Mouse (Mus musculus) midbrain, embryonic 16.5 days (tissue): ENCODE measurements around the gene Cacnb2. TPM values are rescaled to one million over a fixed set of nuclear protein-coding genes. Genes with fewer than 3 reads are reported as not detected.

ENCODE experiments used
- ATAC-seq: fragments of 200-750 bp; cut with Nextera tagmentation; 2 replicates; pipeline ENCODE4 v1.8.0; 2017; ENCODE audit warnings: moderate TSS enrichment
- H3K27ac ChIP-seq: fragments of 300-500 bp; sonication (generic); 2 replicates; pipeline ENCODE4 v1.5.1; 2014; ENCODE audit warnings: mild to moderate bottlenecking, low read length, mixed read lengths
- H3K27me3 ChIP-seq: fragments of 300-500 bp; sonication (generic); 2 replicates; pipeline ENCODE4 v1.6.1; 2014; ENCODE audit warnings: low read depth, low read length, mixed read lengths; ENCODE audit not compliant: control insufficient read depth, insufficient read depth
- H3K36me3 ChIP-seq: fragments of 300-500 bp; sonication (generic); 2 replicates; pipeline ENCODE4 v1.6.1; 2014; ENCODE audit warnings: mild to moderate bottlenecking, low read length, moderate library complexity, mixed read lengths; ENCODE audit not compliant: control insufficient read depth, insufficient read depth
- H3K4me1 ChIP-seq: fragments of 300-500 bp; sonication (generic); 2 replicates; pipeline ENCODE4 v1.6.1; 2014; ENCODE audit warnings: mild to moderate bottlenecking, low read length, mixed read lengths; ENCODE audit not compliant: control insufficient read depth, insufficient read depth
- H3K4me2 ChIP-seq: fragments of 300-500 bp; sonication (generic); 2 replicates; pipeline ENCODE4 v1.6.1; 2014; ENCODE audit warnings: mild to moderate bottlenecking, low read length, mixed read lengths
- H3K4me3 ChIP-seq: fragments of 300-500 bp; sonication (generic); 2 replicates; pipeline ENCODE4 v1.5.1; 2014; ENCODE audit warnings: low read depth, mild to moderate bottlenecking, low read length, moderate library complexity, mixed read lengths
- H3K9ac ChIP-seq: fragments of 300-500 bp; sonication (generic); 2 replicates; pipeline ENCODE4 v1.6.1; 2014; ENCODE audit warnings: low read depth, low read length, mixed read lengths
- H3K9me3 ChIP-seq: fragments of 300-500 bp; sonication (generic); replicated peaks from 2 replicates; pipeline ENCODE4 v1.6.1; 2014; ENCODE audit warnings: mild to moderate bottlenecking, low read length, mixed read lengths; ENCODE audit not compliant: control insufficient read depth, poor library complexity, severe bottlenecking
- WGBS: fragments of 180-500 bp; shearing (Covaris S2); extraction: QIAGEN DNeasy Blood & Tissue Kit; methylation state at CpG from one replicate; pipeline ENCODE4 v1.1.7; 2014; 5-methylcytosine and 5-hydroxymethylcytosine counted together
- polyA plus RNA-seq: library from polyadenylated mRNA; unstranded; fragments of >200 nt; fragmentation: Nextera tagmentation; extraction: Ambion mirVana; gene quantifications from 2 replicates; pipeline ENCODE4 v1.2.1, GENCODE M21; 2015

Gene Cacnb2
- polyA plus RNA-seq, 1 experiment from 2014 or later = 8.9 TPM

DNA sequence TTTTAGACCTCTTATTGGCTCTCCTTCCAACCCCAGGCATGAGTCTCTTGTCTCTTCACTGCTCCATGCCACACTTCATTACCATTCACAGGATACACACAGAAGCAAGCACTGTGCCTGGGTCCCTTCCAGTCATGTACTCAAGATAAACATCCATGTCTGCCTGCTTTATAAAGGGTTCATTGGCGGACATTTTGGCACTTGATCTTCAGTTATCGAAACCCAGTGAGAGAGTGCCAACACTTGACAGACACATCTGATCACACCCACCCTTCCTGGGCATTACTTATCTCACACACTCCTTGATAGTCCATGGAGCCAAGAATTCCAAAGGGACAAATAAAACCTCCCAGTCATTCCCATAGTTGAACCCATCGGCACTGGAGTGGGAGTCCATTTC lies 327.0 kb downstream of the Cacnb2 start:
- ATAC-seq = 0 out of 2 replicates have a peak, but pooled peaks have one; percentile 14
- Histone ChIP-seq H3K9ac (no peak overlapping the region), H3K27ac (no peak overlapping the region), H3K4me1 (no peaks in the 10 kb centered on the region), H3K4me3 (no peak overlapping the region), H3K27me3 (no peaks in the 10 kb centered on the region), H3K36me3 (no peaks in the 10 kb centered on the region), H3K9me3 (no peaks in the 10 kb centered on the region), H3K4me2 (no peak overlapping the region)
- 87% methylated on average over 3 of the region's 3 CpGs for WGBS

DNA sequence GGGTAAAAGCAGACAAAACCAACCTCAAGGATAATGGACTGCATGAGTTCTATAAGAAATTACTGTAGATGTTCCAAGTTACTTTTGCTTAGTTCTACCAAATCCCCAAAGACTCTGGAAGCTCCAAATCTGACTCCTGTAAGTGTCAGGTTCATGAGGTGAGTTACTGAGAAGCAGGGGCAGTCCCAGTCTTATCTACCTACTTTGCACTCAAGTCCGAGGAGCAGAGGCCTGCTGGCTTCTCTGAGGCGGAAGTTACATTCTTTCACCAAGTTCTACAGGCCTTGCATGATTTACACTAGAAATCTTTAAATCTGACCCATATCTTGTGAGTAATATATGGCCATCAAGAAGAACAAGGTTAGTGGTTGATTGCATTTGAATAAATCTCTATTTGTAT lies 329.1 kb downstream of the Cacnb2 start:
- Histone ChIP-seq H3K9ac (no peak overlapping the region), H3K27ac (no peak overlapping the region), H3K4me2 (no peak overlapping the region), H3K4me1 (peaks cover 5% of the 10 kb centered on the region; the same call in 1 of the 2 replicates), H3K27me3 (no peaks in the 10 kb centered on the region), H3K4me3 (no peak overlapping the region), H3K36me3 (no peaks in the 10 kb centered on the region), H3K9me3 (no peaks in the 10 kb centered on the region)
- WGBS = 92% methylated on average over 2 of the region's 2 CpGs
- no peak for ATAC-seq

DNA sequence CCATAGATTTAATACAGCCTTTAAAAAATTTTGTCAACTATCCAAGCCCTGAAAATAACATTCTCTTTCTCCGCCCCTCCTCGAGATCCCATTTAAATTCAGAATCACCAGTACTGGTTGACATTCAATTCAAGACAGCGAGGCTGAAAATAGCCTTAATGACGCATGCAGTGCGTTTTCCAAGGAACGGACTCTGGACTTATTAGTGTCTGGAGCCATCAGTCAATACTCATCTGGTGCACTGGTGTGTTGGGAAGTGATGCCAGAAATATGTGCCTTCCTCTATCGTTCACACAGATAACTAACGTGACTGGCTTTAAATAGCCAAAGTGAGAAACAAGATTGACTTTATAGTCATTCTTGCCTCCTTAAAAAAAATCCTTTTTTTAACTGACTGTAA lies 333.6 kb downstream of the Cacnb2 start:
- WGBS = 65% methylated on average over 8 of the region's 8 CpGs
- Histone ChIP-seq H3K4me1 (peaks cover 5% of the 10 kb centered on the region; the same call in 1 of the 2 replicates), H3K4me2 (no peak overlapping the region), H3K9me3 (no peaks in the 10 kb centered on the region), H3K9ac (no peak overlapping the region), H3K4me3 (no peak overlapping the region), H3K36me3 (no peaks in the 10 kb centered on the region), H3K27ac (no peak overlapping the region), H3K27me3 (no peaks in the 10 kb centered on the region)
- ATAC-seq = no peak

DNA sequence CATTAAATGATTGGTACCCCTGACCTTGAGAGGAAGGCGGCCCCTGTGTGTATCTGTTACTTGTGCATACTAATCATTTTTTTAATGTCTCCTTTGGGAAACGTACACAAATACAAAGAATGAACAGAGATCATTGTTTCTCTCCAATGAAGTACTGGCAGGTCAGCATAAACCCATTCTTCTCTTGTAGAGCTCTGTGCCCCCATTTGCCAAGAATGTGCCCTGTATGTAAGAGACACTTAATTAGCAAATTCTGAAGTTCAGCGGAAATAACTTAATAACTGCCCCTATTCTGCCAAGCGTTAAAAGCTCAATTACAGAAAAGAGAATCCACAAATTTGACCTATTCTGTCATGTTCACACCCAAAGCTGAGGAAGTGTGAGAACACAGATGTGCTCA lies 339.4 kb downstream of the Cacnb2 start:
- no peaks in the 10 kb centered on the region for H3K27me3 ChIP-seq
- H3K4me1 ChIP-seq = no peaks in the 10 kb centered on the region
- no peak overlapping the region for H3K27ac ChIP-seq
- no peaks in the 10 kb centered on the region for H3K36me3 ChIP-seq
- no peak overlapping the region for H3K9ac ChIP-seq
- H3K4me2 ChIP-seq = no peak overlapping the region
- H3K9me3 ChIP-seq = no peaks in the 10 kb centered on the region
- no peak overlapping the region for H3K4me3 ChIP-seq
- WGBS = 73% methylated on average over 4 of the region's 4 CpGs
- ATAC-seq = no peak

DNA sequence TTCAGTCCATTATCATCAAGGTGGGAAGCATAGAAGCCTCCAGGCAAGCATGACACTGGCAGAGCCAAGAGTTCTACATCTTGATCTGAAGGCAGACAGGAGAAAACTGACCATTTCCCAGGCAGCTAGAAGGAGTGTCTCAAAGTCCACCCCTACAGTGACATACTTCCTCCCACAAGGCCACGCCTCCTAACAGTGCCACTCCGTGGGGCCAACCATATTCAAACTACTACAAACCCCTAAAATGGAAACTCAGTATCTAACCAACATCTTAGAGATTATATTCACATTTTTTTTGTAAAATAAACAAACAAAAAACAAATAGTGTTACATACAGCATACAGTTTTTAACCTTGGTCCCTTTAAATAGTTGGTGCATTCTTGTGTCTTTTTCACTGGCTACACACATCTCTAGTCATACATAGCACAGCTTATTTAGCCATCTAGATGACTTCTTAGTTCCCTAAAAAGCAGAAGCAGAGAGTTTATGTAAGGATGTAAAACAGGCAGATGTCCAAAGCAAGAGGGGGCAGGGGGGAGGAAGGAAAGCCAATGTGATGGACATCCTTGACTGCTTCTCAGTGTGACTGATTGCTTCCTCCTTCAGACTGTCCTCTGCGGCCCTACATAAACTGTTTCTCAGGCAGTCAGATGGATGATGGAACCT lies 340.9 kb downstream of the Cacnb2 start:
- ATAC-seq = no peak
- H3K36me3 ChIP-seq = no peaks in the 10 kb centered on the region
- 92% methylated on average over 3 of the region's 3 CpGs for WGBS
- no peak overlapping the region for H3K9ac ChIP-seq
- H3K4me2 ChIP-seq = no peak overlapping the region
- H3K9me3 ChIP-seq = no peaks in the 10 kb centered on the region
- no peak overlapping the region for H3K4me3 ChIP-seq
- H3K27me3 ChIP-seq = no peaks in the 10 kb centered on the region
- H3K27ac ChIP-seq = no peak overlapping the region
- no peaks in the 10 kb centered on the region for H3K4me1 ChIP-seq

DNA sequence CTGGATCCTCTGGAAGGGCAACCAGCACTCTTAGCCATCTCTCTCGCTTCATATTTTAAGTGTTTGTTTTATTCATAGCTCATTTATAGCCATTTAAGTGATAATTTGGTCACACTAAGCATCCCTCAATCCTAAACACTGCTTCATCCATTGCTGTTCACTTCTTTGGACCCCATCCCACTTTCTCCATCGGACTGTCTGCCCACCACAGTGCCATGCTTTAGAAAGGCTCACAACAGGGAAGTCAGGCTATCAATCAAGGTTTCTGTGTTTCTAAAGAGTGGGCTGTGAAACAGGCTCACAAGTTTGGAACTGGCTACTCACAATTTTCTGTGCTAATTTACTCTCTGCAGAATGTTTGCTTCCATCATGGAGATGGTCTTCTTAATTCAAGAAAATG lies 350.2 kb downstream of the Cacnb2 start:
- H3K4me2 ChIP-seq = no peak overlapping the region
- H3K9me3 ChIP-seq = no peaks in the 10 kb centered on the region
- H3K27ac ChIP-seq = no peak overlapping the region
- no peaks in the 10 kb centered on the region for H3K27me3 ChIP-seq
- no peak overlapping the region for H3K9ac ChIP-seq
- no peaks in the 10 kb centered on the region for H3K36me3 ChIP-seq
- no peak overlapping the region for H3K4me3 ChIP-seq
- WGBS = 77% methylated on average over 2 of the region's 2 CpGs
- ATAC-seq = no peak
- no peaks in the 10 kb centered on the region for H3K4me1 ChIP-seq

DNA sequence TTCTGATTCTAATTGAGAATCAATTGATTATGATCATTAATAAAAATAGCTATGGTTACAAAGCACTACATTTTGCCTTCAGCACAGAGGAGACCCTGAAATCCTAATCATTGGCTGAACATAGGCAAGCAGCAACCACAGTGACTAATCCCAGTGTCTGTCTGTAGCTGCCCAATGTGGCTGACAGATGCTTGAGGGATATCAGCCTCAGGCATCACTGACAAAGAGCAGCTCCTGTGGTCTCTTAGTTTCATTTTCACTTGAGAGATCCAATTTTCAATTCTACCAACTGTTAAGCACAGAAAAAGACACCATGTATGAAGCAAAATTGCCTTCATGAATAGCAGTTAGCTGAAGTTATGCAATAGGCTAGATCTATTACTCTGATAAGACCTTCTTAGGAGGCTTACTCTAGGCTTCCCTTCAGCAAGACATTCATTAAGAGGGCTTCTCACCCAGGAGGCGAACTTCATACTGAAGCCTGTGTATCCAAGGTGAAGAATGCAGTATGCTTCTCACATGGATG lies 358.1 kb downstream of the Cacnb2 start:
- Histone ChIP-seq H3K4me3 (no peak overlapping the region), H3K9ac (no peak overlapping the region), H3K4me1 (no peaks in the 10 kb centered on the region), H3K36me3 (no peaks in the 10 kb centered on the region), H3K9me3 (no peaks in the 10 kb centered on the region), H3K27ac (no peak overlapping the region), H3K27me3 (no peaks in the 10 kb centered on the region), H3K4me2 (no peak overlapping the region)
- 84% methylated on average over 1 of the region's 1 CpGs for WGBS
- ATAC-seq = no peak

DNA sequence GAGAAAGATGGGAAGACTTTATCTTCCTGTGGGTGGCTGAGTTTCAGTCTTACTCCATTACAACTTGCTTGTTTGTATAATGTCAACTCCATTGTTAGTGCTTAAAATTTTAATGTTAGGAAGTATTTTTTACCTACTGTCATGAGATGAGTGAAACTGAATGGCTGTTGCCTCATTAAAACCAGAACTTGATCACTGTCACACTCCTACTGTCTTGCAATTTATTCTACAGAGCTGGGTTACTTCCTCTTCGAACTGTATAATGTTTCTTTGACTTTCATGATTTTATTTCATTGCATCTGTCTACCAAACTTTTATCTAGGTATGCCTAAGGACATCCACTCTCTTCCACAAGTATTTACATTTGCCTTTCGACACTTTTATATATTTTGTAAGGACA lies 358.6 kb downstream of the Cacnb2 start:
- no peaks in the 10 kb centered on the region for H3K27me3 ChIP-seq
- no peaks in the 10 kb centered on the region for H3K9me3 ChIP-seq
- H3K4me1 ChIP-seq = no peaks in the 10 kb centered on the region
- no peaks in the 10 kb centered on the region for H3K36me3 ChIP-seq
- no peak for ATAC-seq
- no peak overlapping the region for H3K9ac ChIP-seq
- H3K4me3 ChIP-seq = no peak overlapping the region
- no peak overlapping the region for H3K4me2 ChIP-seq
- no peak overlapping the region for H3K27ac ChIP-seq
- WGBS = 90% methylated on average over 2 of the region's 2 CpGs

DNA sequence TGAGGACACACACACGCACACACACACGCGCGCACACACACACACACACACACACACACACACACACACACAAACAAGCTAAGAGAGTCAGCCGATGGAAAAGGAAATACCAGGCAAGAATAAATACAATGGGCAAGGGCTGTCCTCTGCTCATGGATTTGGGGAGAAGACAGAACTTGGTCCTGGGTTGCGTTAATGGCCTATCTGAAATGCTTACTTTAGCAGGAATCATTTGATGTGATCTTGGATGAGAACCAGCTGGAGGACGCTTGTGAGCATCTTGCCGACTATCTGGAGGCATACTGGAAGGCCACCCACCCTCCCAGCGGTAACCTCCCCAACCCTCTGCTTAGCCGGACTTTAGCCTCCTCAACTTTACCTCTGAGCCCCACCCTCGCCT lies 381.1 kb downstream of the Cacnb2 start:
- Histone ChIP-seq H3K27me3 (no peaks in the 10 kb centered on the region), H3K9ac (no peak overlapping the region), H3K4me1 (no peaks in the 10 kb centered on the region), H3K4me3 (no peak overlapping the region), H3K9me3 (no peaks in the 10 kb centered on the region), H3K27ac (no peak overlapping the region), H3K36me3 (peaks cover 19% of the 10 kb centered on the region), H3K4me2 (no peak overlapping the region)
- no peak for ATAC-seq
- 94% methylated on average over 11 of the region's 11 CpGs for WGBS
